Mouse (Mus musculus): ENCODE results near the gene Fcrla. TPM values are rescaled to one million over a fixed set of nuclear protein-coding genes. Genes with fewer than 3 reads are reported as not detected.
A peak's percentile ranks its signal among the peaks of the same experiment; 100 is the strongest.

Gene Fcrla
- total RNA-seq, 2 experiments from 2014 or later = not detected

GRCm38 (mm10) chr1:170891646-170892045 is 35.7 kb downstream of the Fcrla start:
- intact Hi-C loops (cut with DNase I) = no loop called here
- no peak for DNase-seq

- intact Hi-C loops (cut with DNase I) = no loop called here
- DNase-seq = no peak
These were observed 38.1 kb downstream of the Fcrla start for GRCm38 (mm10) chr1:170889310-170889709.

GRCm38 (mm10) chr1:170886044-170886458 is 41.3 kb downstream of the Fcrla start:
- intact Hi-C loops (cut with DNase I) = no loop called here
- DNase-seq = no peak

- intact Hi-C loops (cut with DNase I) = no loop called here
- DNase-seq = peak; percentile 89
These were observed 42.3 kb downstream of the Fcrla start, which contains the start of the genes Gm26620 and Dusp12 for GRCm38 (mm10) chr1:170884978-170885561. TSS of gene Gm26620 (plus strand) at chr1:170885065. TSS of gene Dusp12 (minus strand) at chr1:170885540.

GRCm38 (mm10) chr1:170884390-170884789 is 43.0 kb downstream of the Fcrla start:
- no peak for DNase-seq
- intact Hi-C loops (cut with DNase I) = no loop called here

- intact Hi-C loops (cut with DNase I) = no loop called here
- DNase-seq = no peak
These were observed 44.4 kb downstream of the Fcrla start for GRCm38 (mm10) chr1:170882915-170883485.

GRCm38 (mm10) chr1:170876906-170877305 is 50.5 kb downstream of the Fcrla start:
- no peak for DNase-seq
- intact Hi-C loops (cut with DNase I) = no loop called here

GRCm38 (mm10) chr1:170875676-170876075 is 51.7 kb downstream of the Fcrla start:
- no peak for DNase-seq
- intact Hi-C loops (cut with DNase I) = no loop called here

- intact Hi-C loops (cut with DNase I) = no loop called here
- no peak for DNase-seq
These were observed 55.4 kb downstream of the Fcrla start for GRCm38 (mm10) chr1:170871961-170872360.

- intact Hi-C loops (cut with DNase I) = no loop called here
- DNase-seq = no peak
These were observed 56.0 kb downstream of the Fcrla start for GRCm38 (mm10) chr1:170871402-170871801.

GRCm38 (mm10) chr1:170868905-170869283 is 58.5 kb downstream of the Fcrla start:
- DNase-seq = no peak
- intact Hi-C loops (cut with DNase I) = no loop called here

GRCm38 (mm10) chr1:170868107-170868904 is 59.1 kb downstream of the Fcrla start:
- intact Hi-C loops (cut with DNase I) = no loop called here
- DNase-seq = peak; percentile 51

GRCm38 (mm10) chr1:170867691-170868105 is 59.7 kb downstream of the Fcrla start, which contains the start of gene Atf6:
TSS of gene Atf6 (minus strand) at chr1:170867771.
- peak; percentile 94 for DNase-seq
- intact Hi-C loops (cut with DNase I) = no loop called here

Other genes starting within 250 kb of the Fcrla start
- 10 to 100 TPM; 14.1 to 14.8 TPM for gene Atf6, start 59.8 kb downstream of the Fcrla start, total RNA-seq (2021)
- gene Gm26620, start 42.5 kb downstream of the Fcrla start, total RNA-seq (2021) = 1 to 10 TPM in 1 of 2 experiments, not detected in 1; 1.3 TPM
- 10 to 100 TPM; 24.4 to 24.8 TPM for gene Dusp12, start 42.0 kb downstream of the Fcrla start, total RNA-seq (2021)
- not detected for gene Fcrlb, start 14.6 kb downstream of the Fcrla start, total RNA-seq (2021)
- 1 to 10 TPM; 2.3 to 2.6 TPM for gene Fcgr2b, start 49.0 kb upstream of the Fcrla start, total RNA-seq (2021)
- gene Fcgr4, start 91.3 kb upstream of the Fcrla start, total RNA-seq (2021) = not detected
- gene Fcgr3, start 137.4 kb upstream of the Fcrla start, total RNA-seq (2021) = 1 to 10 TPM; 6.7 to 7.0 TPM
- gene Cfap126, start 186.3 kb upstream of the Fcrla start, total RNA-seq (2021) = 1 to 10 TPM in 1 of 2 experiments, under 1 TPM in 1; 0.91 to 1.6 TPM
- gene Sdhc, start 223.0 kb upstream of the Fcrla start, total RNA-seq (2021) = 100 to 1,000 TPM; 200 to 212 TPM
- gene Mpz, start 223.1 kb upstream of the Fcrla start, total RNA-seq (2021) = not detected